Mouse (Mus musculus) CD4-positive helper T cell, adult 2 months (primary cell): Measurements from ENCODE around the gene Tmed6.
"Not testable (repeated sequence)": the region's sequence is repeated elsewhere in the genome, so short reads cannot be mapped to it uniquely, and the experiment has no call there.

Experiments
- DNase-seq: peaks from one replicate; pipeline ENCODE4 v3.0.0-alpha.2; 2012; ENCODE audit warnings: low read depth, missing footprints, low spot score

Tmed6 gene

DNA sequence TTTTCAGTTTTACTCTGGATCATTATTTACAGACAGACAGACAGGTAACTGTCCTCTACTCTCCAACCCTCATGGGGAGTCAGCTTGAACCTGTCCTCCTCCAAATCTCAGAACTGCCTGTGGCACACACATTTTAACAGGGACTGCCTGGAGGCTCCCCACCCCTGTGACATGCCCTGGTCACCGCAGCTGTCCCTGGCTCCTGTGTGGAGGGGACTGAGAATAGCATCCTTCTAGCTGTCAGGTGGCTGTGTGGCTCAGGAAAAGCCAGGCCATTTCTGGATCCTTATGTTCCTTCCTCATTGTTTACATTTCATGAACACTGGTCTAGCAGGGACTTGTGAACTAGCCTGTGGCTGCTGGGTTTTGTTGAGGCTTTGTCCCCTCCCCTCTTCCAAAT is 8.7 kb upstream of the Tmed6 start:
- no peak for DNase-seq

DNA sequence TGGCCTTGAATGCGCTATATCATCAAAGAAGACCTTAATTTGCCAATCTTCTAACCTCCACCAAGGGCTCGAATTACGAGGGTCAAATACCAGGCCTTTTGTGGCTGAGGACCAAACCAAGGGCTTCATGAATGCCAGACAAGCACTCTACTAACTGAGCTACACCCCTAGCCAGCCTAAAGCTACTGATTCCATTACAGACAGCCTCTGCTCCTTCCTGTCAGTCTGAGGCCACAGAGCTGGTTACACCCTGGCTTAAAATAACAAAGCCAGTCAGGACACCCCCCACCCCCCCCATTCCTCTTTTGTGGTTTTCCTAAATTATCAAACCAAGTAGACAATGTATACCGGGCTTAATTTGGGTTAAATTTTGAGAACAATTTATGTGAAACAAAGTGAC is 8.3 kb upstream of the Tmed6 start:
- DNase-seq, result no peak

DNA sequence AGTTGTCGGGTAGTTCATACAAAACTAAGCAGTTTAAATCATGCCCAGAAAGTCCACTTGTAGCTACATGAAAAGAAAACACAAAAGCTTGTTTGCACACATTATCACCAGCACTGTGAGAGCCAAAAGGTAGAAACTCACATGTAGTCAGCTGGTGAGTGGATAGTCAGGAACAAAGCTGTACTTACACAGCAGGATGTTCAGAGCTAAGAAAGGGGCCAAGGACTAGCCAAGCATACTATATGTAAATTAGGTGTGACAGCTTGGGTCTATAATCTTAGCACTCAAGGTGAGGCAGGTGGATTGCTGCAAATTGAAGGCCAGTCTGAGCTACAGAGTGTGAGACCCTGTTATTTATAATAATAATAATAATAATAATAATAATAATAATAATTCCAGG is 2.8 kb downstream of the Tmed6 start:
- DNase-seq, result no peak

DNA sequence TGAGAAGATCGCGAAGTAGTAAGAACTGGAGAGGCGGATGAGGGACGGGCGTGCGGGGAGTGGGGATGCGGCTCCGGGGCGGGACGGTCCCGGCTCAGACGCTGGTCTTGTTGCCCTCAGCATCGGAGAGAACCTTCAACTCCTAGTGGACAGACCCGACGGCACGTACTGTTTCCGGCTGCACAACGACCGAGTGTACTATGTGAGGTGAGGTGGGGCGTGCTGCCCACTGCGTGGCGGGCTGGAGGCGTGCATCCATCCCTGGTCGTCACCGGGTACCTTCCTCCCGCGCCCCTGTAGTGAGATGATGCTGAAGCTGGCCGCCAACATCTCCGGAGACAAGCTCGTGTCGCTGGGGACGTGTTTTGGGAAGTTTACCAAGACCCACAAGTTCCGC is 8.5 kb downstream of the Tmed6 start:
- no peak for DNase-seq

DNA sequence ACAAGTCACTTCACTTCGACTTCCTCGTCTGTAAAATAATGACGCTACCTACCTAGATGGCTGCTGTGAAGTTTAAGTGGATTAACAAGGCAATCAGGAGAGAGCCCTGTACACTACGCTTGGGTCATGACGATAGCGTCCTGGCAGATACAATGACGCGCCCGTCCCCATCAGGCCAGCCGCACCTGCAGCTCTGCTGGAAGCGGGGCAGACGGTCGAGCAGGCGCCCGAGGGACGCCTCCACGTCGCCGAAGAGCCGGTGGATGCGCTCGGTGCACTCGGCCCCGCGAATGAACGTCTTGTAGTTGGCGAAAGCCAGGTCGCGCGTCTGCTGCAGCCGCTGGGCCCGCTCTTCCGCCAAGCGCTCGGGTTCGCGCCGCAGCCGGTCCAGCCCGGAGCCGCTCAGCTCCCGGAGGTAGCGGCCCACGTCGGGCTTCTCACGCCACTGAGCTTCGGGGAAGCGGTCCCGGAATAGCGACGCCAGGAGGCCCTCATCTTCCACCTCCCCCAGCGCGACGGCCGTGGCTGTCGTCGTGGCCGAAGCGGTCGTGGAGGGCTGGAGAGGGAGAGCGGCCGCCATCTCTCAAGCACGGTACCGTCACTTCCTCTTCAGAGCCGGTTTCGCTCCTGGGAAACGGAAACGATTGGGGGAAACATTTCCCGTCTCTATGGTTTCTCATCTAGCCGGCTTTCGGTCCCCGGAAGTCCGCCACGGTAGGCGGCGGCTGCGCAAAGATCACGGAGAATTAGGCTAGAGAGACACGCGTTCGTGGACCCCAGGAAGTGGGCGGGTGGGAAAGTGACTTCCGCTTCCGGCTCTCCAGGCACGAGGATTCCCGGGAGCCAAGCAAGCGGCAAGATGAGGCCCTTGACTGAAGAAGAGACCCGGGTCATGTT is 9.1 kb downstream of the Tmed6 start, which contains the start of the genes Cog8 and Nip7:
Gene Cog8 (minus strand): TSS at position 614 of the 897 bp plus-strand sequence.
Gene Nip7 (plus strand): TSS at position 802 of the 897 bp plus-strand sequence.
- DNase-seq, result peak; percentile 97

DNA sequence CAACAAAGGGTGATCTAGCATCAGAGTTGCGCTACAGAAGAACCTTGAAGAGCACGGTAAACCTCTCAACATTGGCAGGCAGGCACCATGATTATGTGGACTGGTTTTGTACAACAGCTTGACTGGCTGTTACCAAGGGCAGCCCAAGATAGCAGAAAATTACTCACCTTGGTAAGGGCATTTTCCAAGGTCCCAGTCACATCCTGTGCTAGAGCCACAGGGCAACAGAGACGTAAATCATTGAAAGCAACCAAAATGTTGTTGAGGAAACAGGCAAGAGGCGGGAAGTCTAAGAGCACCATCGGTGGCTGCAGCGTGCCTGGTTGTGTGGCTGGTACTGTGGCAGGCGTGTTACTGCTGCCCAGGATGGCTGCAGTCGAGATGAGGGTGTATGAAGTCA is 13.4 kb downstream of the Tmed6 start:
- no peak for DNase-seq

DNA sequence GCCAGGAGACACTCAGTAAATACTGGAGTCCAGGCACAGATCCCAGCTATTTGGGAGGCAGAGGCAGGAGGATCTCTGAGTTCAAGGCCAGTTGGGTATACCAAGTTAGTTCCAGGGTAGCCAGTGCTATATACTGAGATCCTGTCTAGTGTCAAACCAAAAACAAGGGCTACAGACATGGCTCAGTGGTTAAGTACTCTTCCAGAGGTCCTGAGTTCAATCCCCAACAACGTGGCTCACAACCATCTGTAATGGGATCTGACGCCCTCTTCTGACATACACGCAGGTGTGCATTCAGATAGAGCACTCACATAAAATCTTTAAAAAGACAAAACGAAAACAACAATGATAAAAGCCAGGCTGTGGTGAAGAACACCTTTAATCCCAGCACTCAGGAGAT is 16.0 kb downstream of the Tmed6 start:
- DNase-seq, result no peak

DNA sequence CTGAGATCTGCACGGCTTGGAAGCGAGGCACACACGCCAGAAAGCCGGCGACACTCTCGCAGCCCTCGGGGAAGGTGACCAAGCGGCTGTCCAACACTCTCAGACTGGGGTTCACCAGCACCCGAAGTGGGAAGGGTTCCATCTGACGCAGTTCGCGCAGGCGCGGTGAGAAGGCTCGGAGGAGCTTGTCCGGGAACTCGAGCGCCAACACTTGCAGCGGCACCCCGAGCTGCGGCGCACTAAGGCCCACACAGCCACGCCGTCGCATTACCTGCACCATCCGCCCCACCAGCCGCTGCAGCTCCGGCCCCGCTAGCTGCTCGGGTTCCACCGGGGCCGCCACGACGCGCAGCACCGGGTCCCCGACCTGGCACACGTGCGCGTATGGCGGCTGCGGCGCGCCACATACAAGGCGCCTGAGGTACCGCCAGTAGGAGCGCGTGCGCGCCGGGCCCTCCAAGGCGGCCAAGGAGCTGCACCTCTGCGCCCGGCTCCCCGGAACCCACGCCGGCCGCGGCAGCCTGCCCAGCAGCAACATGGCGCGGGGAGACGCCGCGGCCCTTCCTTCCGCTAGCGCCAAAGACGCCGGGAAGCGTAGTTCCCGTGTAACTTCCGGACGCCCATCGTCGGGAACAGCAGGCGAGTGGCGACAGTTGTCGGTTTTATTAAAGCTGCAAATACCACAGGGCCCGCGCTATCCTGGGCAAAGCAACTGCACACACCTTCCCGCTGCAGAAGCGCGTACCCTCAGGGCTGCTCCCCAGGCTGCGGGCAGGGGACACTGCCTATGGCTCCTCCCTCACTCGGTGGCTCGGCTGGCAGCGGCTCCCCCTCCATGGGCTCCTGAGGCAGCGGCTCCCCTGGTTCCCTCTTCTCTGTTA is 17.1 kb downstream of the Tmed6 start, which contains the start of gene Pdf:
Gene Pdf (minus strand): TSS at position 554 of the 881 bp plus-strand sequence.
- peak; percentile 85 for DNase-seq

DNA sequence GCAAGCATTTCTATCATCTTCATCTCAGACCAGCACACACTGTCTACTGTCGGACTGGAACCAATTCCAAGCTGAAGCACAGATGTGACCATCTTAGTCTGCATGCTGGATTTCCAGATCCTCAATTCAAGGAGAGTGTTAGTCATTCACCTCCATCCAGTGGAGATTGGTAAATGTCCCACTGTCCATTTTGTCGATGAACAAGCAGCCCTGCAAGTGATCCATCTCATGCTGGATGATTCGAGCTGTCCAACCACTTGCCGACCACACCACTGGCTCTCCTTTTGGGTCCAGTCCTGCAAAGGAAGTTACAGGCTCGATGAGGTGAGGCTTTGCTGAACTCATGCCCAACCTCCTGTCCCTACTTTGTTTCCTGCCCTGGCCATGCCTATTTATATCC is 18.5 kb downstream of the Tmed6 start:
- DNase-seq, result no peak

DNA sequence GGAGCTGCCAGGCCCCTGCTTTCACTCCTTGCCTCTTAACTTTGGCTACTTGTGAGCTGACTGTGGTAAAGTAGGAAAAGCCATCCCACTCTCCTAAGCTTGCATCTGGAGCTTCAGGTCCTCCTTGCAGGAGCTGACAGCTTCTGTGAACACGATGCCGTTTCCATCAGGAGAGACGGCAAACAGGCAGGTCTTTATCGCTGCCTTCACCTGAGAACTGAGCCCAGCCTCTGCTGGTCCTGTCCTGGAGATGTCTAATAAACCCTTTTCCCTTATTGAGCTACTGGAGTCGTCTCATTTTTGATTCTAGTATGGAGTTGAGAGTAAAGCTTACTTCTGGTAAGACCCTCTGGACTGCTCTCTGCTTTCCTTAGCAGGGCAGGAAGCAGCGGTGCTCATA is 20.0 kb downstream of the Tmed6 start:
- DNase-seq, result no peak

DNA sequence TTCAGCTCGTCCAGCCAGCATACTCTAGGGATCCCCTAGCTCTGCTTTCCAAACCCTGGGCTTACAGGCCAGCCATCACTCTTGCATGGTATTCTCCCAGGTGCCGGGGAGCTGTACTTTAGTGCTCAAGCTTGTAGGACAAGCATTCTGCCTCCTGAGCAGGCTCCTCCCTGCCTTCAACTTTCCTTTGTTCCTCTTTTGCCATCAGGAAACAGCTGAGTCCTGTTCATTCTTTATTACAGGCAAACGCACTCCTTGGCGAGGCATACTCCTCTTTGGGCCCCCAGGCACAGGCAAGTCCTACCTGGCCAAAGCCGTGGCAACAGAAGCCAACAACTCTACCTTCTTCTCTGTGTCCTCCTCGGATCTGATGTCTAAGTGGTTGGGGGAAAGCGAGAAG is 24.8 kb downstream of the Tmed6 start:
- DNase-seq, result no peak

DNA sequence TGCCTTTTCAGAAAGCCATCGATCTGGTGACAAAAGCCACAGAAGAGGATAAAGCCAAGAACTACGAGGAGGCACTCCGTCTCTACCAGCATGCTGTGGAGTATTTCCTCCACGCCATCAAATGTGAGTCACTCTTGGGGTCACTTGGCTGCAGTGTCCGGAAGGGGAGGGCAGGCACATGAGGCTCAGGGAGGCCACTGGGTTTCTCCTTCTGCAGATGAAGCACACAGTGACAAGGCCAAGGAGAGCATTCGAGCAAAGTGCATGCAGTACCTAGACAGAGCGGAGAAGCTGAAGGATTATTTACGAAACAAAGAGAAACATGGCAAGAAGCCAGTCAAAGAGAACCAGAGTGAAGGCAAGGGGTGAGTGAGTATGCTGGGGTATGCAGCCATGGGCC is 28.8 kb downstream of the Tmed6 start:
- DNase-seq, result no peak

DNA sequence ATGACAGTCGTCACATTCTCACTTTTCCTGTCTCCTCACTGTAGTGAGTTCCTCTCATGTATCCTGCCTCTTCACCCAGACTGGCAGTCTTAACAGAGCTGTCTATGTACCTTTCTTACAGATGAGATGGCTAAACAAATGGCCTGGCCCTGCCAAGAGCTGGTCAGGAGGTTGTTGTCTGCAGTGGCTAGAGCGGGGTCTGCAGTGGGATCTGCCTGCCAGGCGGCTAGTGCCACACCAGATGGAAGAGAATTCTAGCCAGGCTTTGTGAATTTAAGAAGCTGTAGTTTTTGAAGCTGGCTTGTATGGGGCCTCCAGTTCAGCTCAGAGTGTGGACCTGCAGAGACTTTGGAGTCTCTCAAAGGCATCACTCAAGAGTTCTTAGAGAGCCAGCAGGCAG is 29.8 kb downstream of the Tmed6 start:
- DNase-seq, result no peak

DNA sequence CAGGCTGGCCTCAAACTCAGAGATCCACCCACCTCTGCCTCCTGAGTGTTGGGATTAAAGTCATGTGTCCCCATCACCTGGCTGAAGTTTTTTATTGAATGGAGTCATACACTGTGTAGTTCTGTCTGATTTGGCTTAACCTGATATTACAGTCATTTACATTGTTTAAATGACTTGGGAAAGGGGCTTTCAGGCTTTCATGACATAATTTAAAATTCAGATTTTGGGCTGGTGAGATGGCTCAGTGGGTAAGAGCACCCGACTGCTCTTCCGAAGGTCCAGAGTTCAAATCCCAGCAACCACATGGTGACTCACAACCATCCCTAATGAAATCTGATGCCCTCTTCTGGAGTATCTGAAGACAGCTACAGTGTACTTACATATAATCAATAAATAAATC is 31.8 kb downstream of the Tmed6 start:
- not testable (repeated sequence) for DNase-seq

DNA sequence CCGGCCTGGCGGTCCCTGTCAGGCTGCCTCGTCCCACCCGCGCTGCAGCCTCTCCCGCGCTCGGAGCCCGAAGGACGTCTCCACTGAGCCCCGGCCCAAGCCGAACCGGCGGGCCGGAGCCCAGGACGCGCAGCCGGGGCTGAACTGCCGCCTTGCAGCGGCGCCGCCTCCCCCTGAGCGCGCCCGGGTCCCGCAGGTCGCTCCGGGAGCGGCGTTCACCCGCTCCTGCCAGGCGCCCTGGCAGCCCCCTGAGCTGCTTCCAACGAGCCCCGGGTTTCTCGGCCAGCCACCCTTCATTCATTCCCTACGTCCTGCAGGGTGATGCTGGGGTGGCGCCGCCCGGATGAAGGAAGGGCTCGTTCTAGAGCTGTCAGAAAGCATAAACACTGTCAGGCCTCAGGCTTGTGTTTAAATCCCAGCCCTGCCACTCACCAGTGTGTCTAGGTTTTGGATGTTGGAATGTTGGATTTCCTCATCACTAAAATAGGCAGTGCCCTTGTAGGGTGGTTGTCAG is 33.8 kb downstream of the Tmed6 start:
- DNase-seq, result no peak

DNA sequence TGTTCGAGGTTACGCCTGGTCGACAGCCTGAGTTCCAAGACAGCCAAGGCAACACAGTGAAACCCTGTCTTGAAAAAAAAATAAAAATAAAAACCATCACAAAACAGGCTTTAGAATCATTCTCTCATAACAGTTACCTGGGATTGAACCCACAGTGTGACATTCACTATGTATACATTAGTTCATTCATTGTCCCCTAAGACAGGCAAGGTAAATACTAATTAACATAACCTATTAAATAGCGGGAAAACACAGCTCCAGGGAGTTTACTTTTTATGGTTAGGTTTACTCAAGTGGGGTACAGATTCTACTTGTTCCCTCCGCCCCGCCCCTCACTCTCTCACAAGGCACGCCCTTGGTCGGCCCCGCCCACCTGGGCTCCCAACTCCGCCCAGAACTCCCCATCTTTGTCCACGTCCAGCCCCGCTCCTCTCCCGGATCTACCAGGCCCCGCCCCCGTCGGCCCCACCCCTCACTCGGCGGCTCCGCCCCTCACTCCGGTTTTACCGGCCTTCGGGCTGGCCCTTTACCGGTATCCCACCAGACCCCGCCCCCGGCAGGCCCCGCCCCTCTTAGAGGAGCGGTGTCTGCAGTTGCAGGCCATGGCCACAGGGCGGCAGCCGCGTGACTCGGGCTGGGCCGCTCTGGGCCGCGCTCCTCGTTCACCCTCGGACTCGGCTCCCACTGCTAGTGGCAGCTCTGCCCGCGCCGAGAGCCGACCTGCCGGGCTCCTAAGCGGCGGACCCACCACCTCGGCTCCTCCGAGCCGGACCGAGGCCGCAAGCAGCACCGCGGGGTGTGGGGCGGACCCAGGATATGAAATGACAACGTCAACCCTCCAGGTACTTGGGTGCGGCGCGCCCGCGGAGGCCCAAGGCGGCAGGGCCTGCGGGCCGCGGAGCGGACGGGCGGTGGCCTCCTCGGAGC is 34.5 kb downstream of the Tmed6 start, which contains the start of gene Vps4a:
Gene Vps4a (plus strand): TSS at position 573 of the 927 bp plus-strand sequence.
- peak; percentile 93 for DNase-seq

DNA sequence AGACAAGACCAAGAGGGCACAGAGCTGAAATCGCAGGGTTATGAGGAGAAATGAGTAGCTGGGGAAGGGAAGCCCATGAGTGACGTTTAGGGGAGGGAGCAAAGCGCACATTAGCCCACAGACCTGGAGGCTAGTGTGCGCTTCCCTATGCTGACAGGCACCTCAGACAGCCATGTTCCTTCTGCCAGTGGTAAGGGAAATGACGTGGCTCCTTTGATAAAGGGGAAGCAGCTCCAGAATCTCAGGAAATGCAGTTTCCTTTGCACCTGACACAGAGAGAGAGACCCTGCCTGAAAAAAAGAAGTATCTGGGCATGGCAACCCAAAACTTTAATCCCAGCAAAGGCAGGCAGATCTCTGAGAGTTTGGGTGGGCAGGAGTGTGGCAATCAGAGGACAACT is 35.4 kb downstream of the Tmed6 start:
- DNase-seq, result no peak

DNA sequence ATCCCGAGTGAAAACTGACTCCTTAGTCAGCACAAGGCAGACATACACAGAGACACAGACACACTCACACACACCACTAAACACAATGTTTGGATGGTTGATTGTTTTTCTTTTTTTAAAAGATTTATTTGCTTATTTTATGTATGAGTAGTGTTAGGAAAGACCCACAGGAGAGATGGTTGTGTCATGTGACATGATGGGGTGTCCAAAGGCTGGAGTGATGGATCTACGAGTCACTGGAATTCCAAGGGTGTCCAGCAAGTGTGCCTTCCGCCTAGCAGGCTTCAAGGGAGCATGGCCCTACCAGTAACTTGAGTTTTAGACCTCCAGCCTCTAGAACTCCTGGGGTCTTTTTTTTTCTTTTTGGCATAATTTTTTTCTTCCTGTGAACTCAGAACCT is 36.1 kb downstream of the Tmed6 start:
- no peak for DNase-seq

DNA sequence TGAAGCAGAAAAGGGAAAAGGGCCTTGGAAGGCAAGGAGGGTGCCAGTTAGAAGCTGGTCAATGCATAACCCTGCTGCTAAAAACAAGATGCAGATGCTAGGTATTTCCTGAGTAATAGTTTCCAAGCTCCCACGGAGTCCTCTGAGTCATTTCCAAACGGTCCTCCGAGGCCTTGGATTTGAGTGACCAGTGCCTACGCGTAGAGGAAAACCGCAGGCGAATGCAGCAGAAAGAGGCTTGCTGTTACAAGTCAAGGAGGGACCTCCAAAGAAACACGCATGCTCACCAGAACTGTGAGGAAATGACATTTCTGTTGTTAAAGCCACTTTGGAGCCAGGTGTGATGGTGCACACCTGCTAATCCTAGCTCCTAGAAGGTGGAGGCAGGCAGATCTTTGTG is 42.0 kb downstream of the Tmed6 start:
- no peak for DNase-seq

DNA sequence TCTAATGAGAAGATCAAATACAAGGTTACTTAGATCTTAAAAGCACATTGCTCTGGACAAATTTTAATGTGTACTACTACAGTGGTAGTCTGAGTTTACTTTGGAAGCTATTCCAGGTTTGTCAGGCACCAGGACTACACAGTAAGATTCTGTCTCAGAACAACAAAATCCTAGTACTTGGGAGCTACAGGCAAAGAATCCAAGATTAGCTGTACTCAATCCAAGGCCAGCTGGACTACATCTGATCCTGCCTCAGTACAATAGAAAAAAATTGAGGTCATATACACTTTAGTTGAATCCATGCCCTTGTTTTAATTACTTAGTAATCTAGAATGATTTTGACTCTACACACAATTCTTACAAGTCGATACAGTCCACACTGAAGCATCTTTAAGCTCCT is 50.5 kb downstream of the Tmed6 start:
- no peak for DNase-seq

DNA sequence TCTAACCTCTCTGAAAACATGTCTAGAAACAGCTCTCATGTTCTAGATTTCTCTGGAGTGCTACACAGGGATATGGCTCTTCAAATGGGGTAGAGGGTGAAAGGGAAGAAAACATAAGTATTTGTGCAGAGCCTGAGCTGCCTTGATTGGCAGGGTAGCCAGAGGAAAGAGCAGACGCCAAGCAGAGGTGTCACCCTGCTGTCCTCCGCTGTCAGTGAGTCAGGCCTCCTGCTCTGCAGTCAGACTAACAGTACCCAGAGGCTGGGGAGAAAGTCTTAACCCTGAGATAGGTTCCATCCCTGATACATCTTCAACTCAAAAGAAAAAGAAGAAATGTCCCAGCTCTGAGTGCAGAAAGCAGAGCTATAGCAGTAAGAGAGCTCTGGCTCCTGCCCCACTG is 52.8 kb downstream of the Tmed6 start:
- DNase-seq, result no peak
